ENCODE assay signal across 8 mouse cellular contexts in the genomic region with DNA sequence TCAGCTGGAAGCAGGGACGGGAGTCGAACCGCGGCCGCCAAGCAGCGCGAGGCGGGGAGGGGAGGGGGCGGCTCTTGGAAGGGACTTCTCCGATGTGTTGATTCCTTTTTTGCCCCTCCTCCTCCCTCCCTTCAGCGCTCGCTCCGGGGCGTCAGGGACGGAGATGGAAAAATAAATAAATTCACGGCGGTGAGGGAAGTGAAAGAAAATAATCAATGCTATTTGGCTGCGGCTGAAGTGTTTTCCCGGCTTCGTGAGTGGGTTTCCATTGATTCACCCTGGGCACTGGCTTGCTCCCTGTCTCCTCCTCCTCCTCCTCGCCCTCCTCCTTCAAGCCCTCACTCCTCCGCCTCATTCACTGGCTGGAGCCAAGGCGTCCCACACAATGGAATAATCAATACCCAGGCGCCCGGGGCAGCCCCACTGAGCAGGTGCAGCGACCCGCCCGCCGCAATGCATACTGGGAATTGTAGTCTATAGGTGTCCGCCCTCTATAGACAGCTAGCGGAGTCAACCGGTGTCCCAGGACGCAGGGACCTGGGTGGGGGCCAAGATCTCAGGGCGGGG. TPM values are rescaled to one million over a fixed set of nuclear protein-coding genes. Genes with fewer than 3 reads are reported as not detected.
DNase-seq lines count a peak whose midpoint lies in the region; ATAC-seq lines count a peak whose summit lies in the region.

A gene (minus strand): TSS at position 314 of the 567 bp plus-strand sequence.

- H3K9me3 ChIP-seq in embryonic facial prominence, embryonic 14.5 days (ENCODE audit: control insufficient read depth, low read length), result no peaks in the 10 kb centered on the region
- H3K9me3 ChIP-seq in kidney, embryonic 14.5 days (ENCODE audit: control insufficient read depth, low read length), result no peaks in the 10 kb centered on the region
- H3K9me3 ChIP-seq in limb, embryonic 15.5 days, result no peaks in the 10 kb centered on the region

- peak within 1 kb of the TSS; percentile 61 for H3K4me3 ChIP-seq in embryonic facial prominence, embryonic 14.5 days (ENCODE audit: low read depth, low read length)
- H3K4me3 ChIP-seq in kidney, embryonic 14.5 days (ENCODE audit: low read length), result peak within 1 kb of the TSS; percentile 64
- peak within 1 kb of the TSS; percentile 59 for H3K4me3 ChIP-seq in limb, embryonic 15.5 days

- peak within 1 kb of the TSS; percentile 83 for H3K4me2 ChIP-seq in embryonic facial prominence, embryonic 14.5 days (ENCODE audit: low read depth, low read length)
- H3K4me2 ChIP-seq in kidney, embryonic 14.5 days (replicated peaks; ENCODE audit: low read depth, low read length), result peak within 1 kb of the TSS; percentile 79
- H3K4me2 ChIP-seq in limb, embryonic 15.5 days, result peak within 1 kb of the TSS; percentile 66

- peaks cover 27% of the 10 kb centered on the region for H3K4me1 ChIP-seq in embryonic facial prominence, embryonic 14.5 days (ENCODE audit: control insufficient read depth, insufficient read depth, low read length)
- peaks cover 19% of the 10 kb centered on the region; the same call in 1 of the 2 replicates for H3K4me1 ChIP-seq in kidney, embryonic 14.5 days (ENCODE audit: control insufficient read depth, insufficient read depth, low read length)
- H3K4me1 ChIP-seq in limb, embryonic 15.5 days, result peaks cover 34% of the 10 kb centered on the region

- peak; percentile 93 for ATAC-seq in embryonic facial prominence, embryonic 14.5 days (ENCODE audit: low read depth)
- peak; percentile 90 for ATAC-seq in kidney, embryonic 14.5 days (ENCODE audit: low FRiP score, low TSS enrichment)
- ATAC-seq in limb, embryonic 15.5 days (ENCODE audit: insufficient number of reproducible peaks, low FRiP score, low TSS enrichment, low read depth), result peak; percentile 89

- H3K27me3 ChIP-seq in embryonic facial prominence, embryonic 14.5 days (replicated peaks; ENCODE audit: control insufficient read depth, insufficient read depth, low read length), result no peaks in the 10 kb centered on the region
- no peaks in the 10 kb centered on the region for H3K27me3 ChIP-seq in kidney, embryonic 14.5 days (ENCODE audit: control insufficient read depth, insufficient read depth, low read length)
- H3K27me3 ChIP-seq in limb, embryonic 15.5 days, result no peaks in the 10 kb centered on the region

- under 1% methylated on average over 34 of the region's 34 CpGs for WGBS in embryonic facial prominence, embryonic 14.5 days
- under 1% methylated on average over 34 of the region's 34 CpGs for WGBS in kidney, embryonic 14.5 days
- WGBS in limb, embryonic 15.5 days, result 1% methylated on average over 33 of the region's 34 CpGs

- H3K27ac ChIP-seq in embryonic facial prominence, embryonic 14.5 days (replicated peaks; ENCODE audit: low read depth, low read length), result peak within 1 kb of the TSS; percentile 70
- H3K27ac ChIP-seq in kidney, embryonic 14.5 days (ENCODE audit: low read depth, low read length), result peak within 1 kb of the TSS; percentile 62; the same call in 1 of the 2 replicates
- H3K27ac ChIP-seq in limb, embryonic 15.5 days, result peak within 1 kb of the TSS; percentile 73

- 0 out of 2 replicates have a peak, but pooled peaks cover 3% of the 10 kb centered on the region for H3K36me3 ChIP-seq in embryonic facial prominence, embryonic 14.5 days (ENCODE audit: control insufficient read depth, insufficient read depth, low read length)
- H3K36me3 ChIP-seq in kidney, embryonic 14.5 days (ENCODE audit: control insufficient read depth, insufficient read depth, low read length), result no peaks in the 10 kb centered on the region
- no peaks in the 10 kb centered on the region for H3K36me3 ChIP-seq in limb, embryonic 15.5 days

- peak; percentile 76 for DNase-seq in 3T3-L1 (ENCODE audit: low read depth, low spot score)
- peak; percentile 63 to 82 for DNase-seq in adrenal gland, postnatal 4 days (ENCODE audit: low spot score in 2 of 2)
- DNase-seq in embryonic facial prominence, embryonic 14.5 days (ENCODE audit: low spot score), result peak; percentile 97
- DNase-seq in heart, adult 9 months (ENCODE audit: low spot score in 2 of 2), result peak; percentile 91
- peak; percentile 67 to 69 for DNase-seq in monocyte, adult 2 months (ENCODE audit: low read depth in 1 of 2, low spot score in 2 of 2)
- peak; percentile 92 to 94 for DNase-seq in spleen, postnatal 36 days (ENCODE audit: low spot score in 2 of 2)

- peak within 1 kb of the TSS; percentile 76 for H3K9ac ChIP-seq in embryonic facial prominence, embryonic 14.5 days (ENCODE audit: low read depth, low read length)
- peak within 1 kb of the TSS; percentile 73 for H3K9ac ChIP-seq in kidney, embryonic 14.5 days (ENCODE audit: low read depth, low read length)
- peak within 1 kb of the TSS; percentile 60 for H3K9ac ChIP-seq in limb, embryonic 15.5 days

RNA-seq across cellular contexts. Expression of the gene that starts here (rescaled TPM):
- total RNA-seq in adrenal gland, postnatal 4 days (2021), result 10 to 100 TPM; 11.9 to 13.5 TPM
- polyA plus RNA-seq in embryonic facial prominence, embryonic 14.5 days (2014; fragmentation: Nextera tagmentation; extraction: Ambion mirVana), result 3.4 and 3.7 TPM in 2 replicates
- 5.8 and 6.4 TPM in 2 replicates for polyA plus RNA-seq in kidney, embryonic 14.5 days (2014; fragmentation: Nextera tagmentation; extraction: Ambion mirVana)
- 4.0 and 4.8 TPM in 2 replicates for polyA plus RNA-seq in limb, embryonic 15.5 days (2015; fragmentation: Nextera tagmentation; extraction: Ambion mirVana)

Comparison
In these comparisons a context has a peak if more than half of its experiments do, and no peak if none do; other contexts are left out.
1. Peak in every context shown above with its lines: DNase-seq, ATAC-seq, H3K4me3 ChIP-seq and H3K27ac ChIP-seq.